Mouse (Mus musculus): Measurements from ENCODE around the gene Aicda. TPM values are rescaled to one million over a fixed set of nuclear protein-coding genes. Genes with fewer than 3 reads are reported as not detected.
"Not testable (repeated sequence)": the region's sequence is repeated elsewhere in the genome, so short reads cannot be mapped to it uniquely, and the experiment has no call there.

Aicda gene
- polyA plus RNA-seq, 1 experiment: not detected

- no peak overlapping the region for H3K4me3 ChIP-seq (replicated peaks)
- TF ChIP-seq GATA1 (IDR thresholded peaks at IDR 0.05; ENCODE audit: low read length): no peak
- no peak for TF ChIP-seq TAL1 (IDR thresholded peaks at IDR 0.05; ENCODE audit: low read length)
- no peaks in the 10 kb centered on the region for H3K36me3 ChIP-seq (ENCODE audit: control insufficient read depth)
Observed at GRCm38 (mm10) chr6:122522595-122522994, 31.0 kb upstream of the Aicda start.

GRCm38 (mm10) chr6:122523289-122523688 is 30.3 kb upstream of the Aicda start:
- TF ChIP-seq TAL1 (IDR thresholded peaks at IDR 0.05; ENCODE audit: low read length): no peak
- Histone ChIP-seq H3K27me3 (ENCODE audit: control insufficient read depth) (peaks cover 7% of the 10 kb centered on the region; the same call in 1 of the 2 replicates), H3K4me3 (replicated peaks) (no peak overlapping the region), H3K36me3 (ENCODE audit: control insufficient read depth) (no peaks in the 10 kb centered on the region), H3K9me3 (ENCODE audit: control insufficient read depth, low read length) (no peaks in the 10 kb centered on the region), H3K4me1 (ENCODE audit: control insufficient read depth) (no peaks in the 10 kb centered on the region)

More at GRCm38 (mm10) chr6:122522595-122522994, 31.0 kb upstream of the Aicda start:
- Histone ChIP-seq H3K9me3 (ENCODE audit: control insufficient read depth, low read length) (no peaks in the 10 kb centered on the region), H3K4me1 (ENCODE audit: control insufficient read depth) (no peaks in the 10 kb centered on the region), H3K27me3 (ENCODE audit: control insufficient read depth) (0 out of 2 replicates have a peak, but pooled peaks cover 1% of the 10 kb centered on the region)

GRCm38 (mm10) chr6:122527596-122527995 is 26.0 kb upstream of the Aicda start:
- H3K36me3 ChIP-seq (ENCODE audit: control insufficient read depth): no peaks in the 10 kb centered on the region
- TF ChIP-seq TAL1 (IDR thresholded peaks at IDR 0.05; ENCODE audit: low read length) (no peak), GATA1 (IDR thresholded peaks at IDR 0.05; ENCODE audit: low read length) (no peak)
- H3K27me3 ChIP-seq (ENCODE audit: control insufficient read depth): peaks cover 7% of the 10 kb centered on the region; the same call in 1 of the 2 replicates
- H3K9me3 ChIP-seq (ENCODE audit: control insufficient read depth, low read length): no peaks in the 10 kb centered on the region
- H3K4me3 ChIP-seq (replicated peaks): no peak overlapping the region
- H3K4me1 ChIP-seq (ENCODE audit: control insufficient read depth): no peaks in the 10 kb centered on the region

GRCm38 (mm10) chr6:122528136-122528535 is 25.5 kb upstream of the Aicda start:
- Histone ChIP-seq H3K4me1 (ENCODE audit: control insufficient read depth) (peaks cover 1% of the 10 kb centered on the region; the same call in 1 of the 2 replicates), H3K27me3 (ENCODE audit: control insufficient read depth) (peaks cover 7% of the 10 kb centered on the region; the same call in 1 of the 2 replicates), H3K9me3 (ENCODE audit: control insufficient read depth, low read length) (no peaks in the 10 kb centered on the region), H3K36me3 (ENCODE audit: control insufficient read depth) (no peaks in the 10 kb centered on the region), H3K4me3 (replicated peaks) (no peak overlapping the region)
- TF ChIP-seq GATA1 (IDR thresholded peaks at IDR 0.05; ENCODE audit: low read length) (no peak), TAL1 (IDR thresholded peaks at IDR 0.05; ENCODE audit: low read length) (no peak)

GRCm38 (mm10) chr6:122531466-122532174 is 22.0 kb upstream of the Aicda start:
- Histone ChIP-seq H3K4me1 (ENCODE audit: control insufficient read depth) (peaks cover 1% of the 10 kb centered on the region; the same call in 1 of the 2 replicates), H3K27me3 (ENCODE audit: control insufficient read depth) (peaks cover 7% of the 10 kb centered on the region; the same call in 1 of the 2 replicates), H3K9me3 (ENCODE audit: control insufficient read depth, low read length) (no peaks in the 10 kb centered on the region), H3K4me3 (replicated peaks) (no peak overlapping the region), H3K36me3 (ENCODE audit: control insufficient read depth) (no peaks in the 10 kb centered on the region)
- TF ChIP-seq TAL1 (IDR thresholded peaks at IDR 0.05; ENCODE audit: low read length): no peak
- TF ChIP-seq GATA1 (IDR thresholded peaks at IDR 0.05; ENCODE audit: low read length): no peak

DNA sequence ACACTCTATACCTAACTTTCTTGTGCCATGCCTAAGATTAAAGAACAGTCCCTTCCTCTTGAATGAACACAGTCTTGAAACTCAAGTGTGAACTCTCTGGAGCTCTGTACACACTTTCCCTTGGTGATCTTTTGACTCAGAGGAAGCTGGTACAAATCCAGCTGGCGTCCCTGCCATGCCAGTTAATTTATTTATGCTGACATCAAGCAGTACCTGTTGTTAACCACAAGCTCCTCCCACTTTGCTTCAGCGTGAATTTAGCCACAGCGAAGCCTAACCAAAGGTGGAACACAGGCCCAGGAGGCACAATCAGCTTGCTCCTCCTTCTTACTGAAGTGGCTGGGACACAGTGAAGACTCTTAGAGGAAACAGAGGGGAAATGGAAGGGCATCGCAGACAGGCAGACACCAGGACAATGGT is 20.7 kb upstream of the Aicda start:
- H3K9me3 ChIP-seq (ENCODE audit: control insufficient read depth, low read length): no peaks in the 10 kb centered on the region
- H3K4me1 ChIP-seq (ENCODE audit: control insufficient read depth): peaks cover 1% of the 10 kb centered on the region; the same call in 1 of the 2 replicates
- no peak for TF ChIP-seq GATA1 (IDR thresholded peaks at IDR 0.05; ENCODE audit: low read length)
- no peak for TF ChIP-seq TAL1 (IDR thresholded peaks at IDR 0.05; ENCODE audit: low read length)
- H3K36me3 ChIP-seq (ENCODE audit: control insufficient read depth): no peaks in the 10 kb centered on the region
- peaks cover 2% of the 10 kb centered on the region; the same call in 1 of the 2 replicates for H3K27me3 ChIP-seq (ENCODE audit: control insufficient read depth)
- H3K4me3 ChIP-seq (replicated peaks): no peak overlapping the region

DNA sequence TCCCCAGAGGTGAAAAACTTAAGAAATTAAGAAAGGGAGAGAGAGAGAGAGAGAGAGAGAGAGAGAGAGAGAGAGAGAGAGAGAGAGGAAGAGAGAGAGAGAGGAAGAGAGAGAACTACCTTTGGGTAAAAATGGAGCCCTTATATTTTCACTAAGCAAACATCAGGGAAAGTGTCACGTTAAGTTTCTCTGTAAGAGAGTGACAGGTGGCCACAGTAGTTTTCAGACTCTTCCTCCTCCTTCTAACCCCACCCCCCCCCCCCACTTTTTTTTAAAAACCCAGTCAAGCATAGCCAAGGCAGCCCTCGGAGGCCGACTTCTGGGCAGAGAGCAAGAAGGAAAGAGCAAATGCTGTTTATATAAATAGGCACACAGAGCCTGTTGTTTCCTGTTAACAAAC is 19.6 kb upstream of the Aicda start:
- no peaks in the 10 kb centered on the region for H3K9me3 ChIP-seq (ENCODE audit: control insufficient read depth, low read length)
- H3K36me3 ChIP-seq (ENCODE audit: control insufficient read depth): no peaks in the 10 kb centered on the region

GRCm38 (mm10) chr6:122539564-122539963 is 14.0 kb upstream of the Aicda start:
- H3K9me3 ChIP-seq (ENCODE audit: control insufficient read depth, low read length): no peaks in the 10 kb centered on the region
- no peak overlapping the region for H3K4me3 ChIP-seq (replicated peaks)
- no peaks in the 10 kb centered on the region for H3K36me3 ChIP-seq (ENCODE audit: control insufficient read depth)
- TF ChIP-seq TAL1 (IDR thresholded peaks at IDR 0.05; ENCODE audit: low read length) (no peak), GATA1 (IDR thresholded peaks at IDR 0.05; ENCODE audit: low read length) (no peak)
- no peaks in the 10 kb centered on the region for H3K27me3 ChIP-seq (ENCODE audit: control insufficient read depth)
- H3K4me1 ChIP-seq (ENCODE audit: control insufficient read depth): no peaks in the 10 kb centered on the region

More for the DNA sequence above, 19.6 kb upstream of the Aicda start:
- Histone ChIP-seq H3K4me1 (ENCODE audit: control insufficient read depth) (peaks cover 1% of the 10 kb centered on the region; the same call in 1 of the 2 replicates), H3K4me3 (replicated peaks) (no peak overlapping the region), H3K27me3 (ENCODE audit: control insufficient read depth) (no peaks in the 10 kb centered on the region)
- no peak for TF ChIP-seq TAL1 (IDR thresholded peaks at IDR 0.05; ENCODE audit: low read length)
- TF ChIP-seq GATA1 (IDR thresholded peaks at IDR 0.05; ENCODE audit: low read length): no peak

DNA sequence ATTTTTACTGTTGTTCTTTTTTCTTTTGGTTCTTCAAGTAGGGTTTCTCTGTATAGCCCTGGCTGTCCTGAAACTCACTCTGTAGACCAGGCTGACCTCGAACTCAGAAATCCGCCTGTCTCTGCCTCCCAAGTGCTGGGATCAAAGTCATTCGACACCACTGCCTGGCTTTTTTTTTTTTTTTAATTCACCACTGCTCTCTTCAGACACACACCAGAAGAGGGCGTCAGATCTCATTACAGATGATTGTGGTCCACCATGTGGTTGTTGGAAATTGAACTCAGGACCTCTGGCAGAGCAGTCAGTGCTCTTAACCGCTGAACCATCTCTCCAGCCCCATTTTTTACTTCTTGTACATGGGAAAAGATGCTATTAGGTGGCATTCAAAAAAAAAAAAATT is 11.1 kb upstream of the Aicda start:
- H3K36me3 ChIP-seq (ENCODE audit: control insufficient read depth): not testable (repeated sequence)

More for the DNA sequence above, 11.1 kb upstream of the Aicda start:
- not testable (repeated sequence) for H3K27me3 ChIP-seq (ENCODE audit: control insufficient read depth); H3K4me1 ChIP-seq (ENCODE audit: control insufficient read depth); H3K4me3 ChIP-seq (replicated peaks); H3K9me3 ChIP-seq (ENCODE audit: control insufficient read depth, low read length)

All from erythroblast, embryonic 14.5 days (primary cell).